Mouse (Mus musculus): ENCODE measurements around the gene Chd9. TPM values are rescaled to one million over a fixed set of nuclear protein-coding genes. Genes with fewer than 3 reads are reported as not detected.

The Chd9 gene
- polyA plus RNA-seq, 1 experiment from 2014 or later, result 81.9 TPM

- Histone ChIP-seq H3K36me3 (0 out of 2 replicates have a peak, but pooled peaks cover 9% of the 10 kb centered on the region), H3K27me3 (no peaks in the 10 kb centered on the region), H3K9me3 (no peaks in the 10 kb centered on the region), H3K4me3 (no peak overlapping the region), H3K4me1 (no peaks in the 10 kb centered on the region), H3K9ac (no peak overlapping the region), H3K27ac (no peak overlapping the region), H3K4me2 (no peak overlapping the region)
- 40% methylated on average over 11 of the region's 11 CpGs for WGBS
- no peak for ATAC-seq (ENCODE audit: borderline replicate concordance, extremely low read depth, low FRiP score, low TSS enrichment)
Measured at GRCm38 (mm10) chr8:90932934-90933333, 104.8 kb downstream of the Chd9 start.

GRCm38 (mm10) chr8:90934786-90935185 is 106.6 kb downstream of the Chd9 start:
- no peak overlapping the region for H3K9ac ChIP-seq
- H3K36me3 ChIP-seq, result 0 out of 2 replicates have a peak, but pooled peaks cover 9% of the 10 kb centered on the region
- no peaks in the 10 kb centered on the region for H3K4me1 ChIP-seq
- H3K4me2 ChIP-seq, result no peak overlapping the region
- no peak overlapping the region for H3K4me3 ChIP-seq
- WGBS, result 92% methylated on average over 1 of the region's 1 CpGs
- H3K27me3 ChIP-seq, result no peaks in the 10 kb centered on the region
- H3K9me3 ChIP-seq, result no peaks in the 10 kb centered on the region
- ATAC-seq (ENCODE audit: borderline replicate concordance, extremely low read depth, low FRiP score, low TSS enrichment), result no peak
- H3K27ac ChIP-seq, result no peak overlapping the region

GRCm38 (mm10) chr8:90936840-90937239 is 108.7 kb downstream of the Chd9 start:
- no peak overlapping the region for H3K4me2 ChIP-seq
- no peaks in the 10 kb centered on the region for H3K9me3 ChIP-seq
- no peak overlapping the region for H3K9ac ChIP-seq
- WGBS, result 37% methylated on average over 1 of the region's 1 CpGs
- no peak overlapping the region for H3K4me3 ChIP-seq
- H3K27me3 ChIP-seq, result no peaks in the 10 kb centered on the region
- no peak overlapping the region for H3K27ac ChIP-seq
- 0 out of 2 replicates have a peak, but pooled peaks cover 9% of the 10 kb centered on the region for H3K36me3 ChIP-seq
- ATAC-seq (ENCODE audit: borderline replicate concordance, extremely low read depth, low FRiP score, low TSS enrichment), result no peak
- H3K4me1 ChIP-seq, result no peaks in the 10 kb centered on the region

- Histone ChIP-seq H3K27ac (no peak overlapping the region), H3K9me3 (no peaks in the 10 kb centered on the region), H3K4me2 (no peak overlapping the region), H3K4me3 (no peak overlapping the region), H3K36me3 (0 out of 2 replicates have a peak, but pooled peaks cover 3% of the 10 kb centered on the region), H3K9ac (no peak overlapping the region), H3K27me3 (no peaks in the 10 kb centered on the region), H3K4me1 (no peaks in the 10 kb centered on the region)
- no peak for ATAC-seq (ENCODE audit: borderline replicate concordance, extremely low read depth, low FRiP score, low TSS enrichment)
- WGBS, result 69% methylated on average over 4 of the region's 4 CpGs
Measured at GRCm38 (mm10) chr8:90938352-90938930, 110.3 kb downstream of the Chd9 start.

GRCm38 (mm10) chr8:90939867-90940266 is 111.7 kb downstream of the Chd9 start:
- Histone ChIP-seq H3K27me3 (no peaks in the 10 kb centered on the region), H3K27ac (no peak overlapping the region), H3K4me1 (no peaks in the 10 kb centered on the region), H3K4me3 (no peak overlapping the region), H3K36me3 (no peaks in the 10 kb centered on the region), H3K9ac (no peak overlapping the region), H3K4me2 (no peak overlapping the region), H3K9me3 (no peaks in the 10 kb centered on the region)
- WGBS, result 76% methylated on average over 1 of the region's 1 CpGs
- ATAC-seq (ENCODE audit: borderline replicate concordance, extremely low read depth, low FRiP score, low TSS enrichment), result no peak

GRCm38 (mm10) chr8:90943770-90944169 is 115.6 kb downstream of the Chd9 start:
- WGBS, result 62% methylated on average over 4 of the region's 4 CpGs
- no peaks in the 10 kb centered on the region for H3K4me1 ChIP-seq
- no peak for ATAC-seq (ENCODE audit: borderline replicate concordance, extremely low read depth, low FRiP score, low TSS enrichment)

GRCm38 (mm10) chr8:90954802-90955760 is 126.9 kb downstream of the Chd9 start:
- no peaks in the 10 kb centered on the region for H3K36me3 ChIP-seq
- peak overlapping the region; percentile 52 for H3K4me3 ChIP-seq
- no peaks in the 10 kb centered on the region for H3K27me3 ChIP-seq
- WGBS, result 2% methylated on average over 21 of the region's 21 CpGs
- peak overlapping the region; percentile 95 for H3K27ac ChIP-seq
- peak overlapping the region; percentile 73 for H3K4me2 ChIP-seq
- peak; percentile 95 for ATAC-seq (ENCODE audit: borderline replicate concordance, extremely low read depth, low FRiP score, low TSS enrichment)
- H3K4me1 ChIP-seq, result peaks cover 6% of the 10 kb centered on the region
- H3K9ac ChIP-seq, result peak overlapping the region; percentile 60
- no peaks in the 10 kb centered on the region for H3K9me3 ChIP-seq

More at GRCm38 (mm10) chr8:90943770-90944169, 115.6 kb downstream of the Chd9 start:
- H3K4me2 ChIP-seq, result no peak overlapping the region
- H3K9me3 ChIP-seq, result no peaks in the 10 kb centered on the region
- no peak overlapping the region for H3K4me3 ChIP-seq
- H3K27me3 ChIP-seq, result no peaks in the 10 kb centered on the region
- H3K9ac ChIP-seq, result no peak overlapping the region
- H3K27ac ChIP-seq, result no peak overlapping the region
- no peaks in the 10 kb centered on the region for H3K36me3 ChIP-seq

GRCm38 (mm10) chr8:90955761-90956136 is 127.6 kb downstream of the Chd9 start:
- Histone ChIP-seq H3K9ac (peak overlapping the region; percentile 60), H3K27ac (peak overlapping the region; percentile 95), H3K9me3 (no peaks in the 10 kb centered on the region), H3K4me2 (peak overlapping the region; percentile 73), H3K36me3 (no peaks in the 10 kb centered on the region), H3K4me1 (peaks cover 6% of the 10 kb centered on the region), H3K27me3 (no peaks in the 10 kb centered on the region), H3K4me3 (peak overlapping the region; percentile 52)
- ATAC-seq (ENCODE audit: borderline replicate concordance, extremely low read depth, low FRiP score, low TSS enrichment), result no peak

- H3K4me3 ChIP-seq, result peak overlapping the region; percentile 31
- H3K36me3 ChIP-seq, result no peaks in the 10 kb centered on the region
- peak overlapping the region; percentile 23; the same call in 1 of the 2 replicates for H3K9ac ChIP-seq
- ATAC-seq (ENCODE audit: borderline replicate concordance, extremely low read depth, low FRiP score, low TSS enrichment), result no peak
- no peaks in the 10 kb centered on the region for H3K27me3 ChIP-seq
- peaks cover 6% of the 10 kb centered on the region for H3K4me1 ChIP-seq
- H3K27ac ChIP-seq, result 0 out of 2 replicates have a peak overlapping the region, but pooled peaks have one; percentile 33
- WGBS, result 51% methylated on average over 9 of the region's 9 CpGs
- no peaks in the 10 kb centered on the region for H3K9me3 ChIP-seq
- H3K4me2 ChIP-seq, result peak overlapping the region; percentile 54
Measured at GRCm38 (mm10) chr8:90956390-90956789, 128.2 kb downstream of the Chd9 start.

- Histone ChIP-seq H3K36me3 (no peaks in the 10 kb centered on the region), H3K27ac (no peak overlapping the region), H3K27me3 (no peaks in the 10 kb centered on the region), H3K9ac (no peak overlapping the region), H3K4me2 (peak overlapping the region; percentile 37), H3K9me3 (no peaks in the 10 kb centered on the region), H3K4me1 (peaks cover 9% of the 10 kb centered on the region), H3K4me3 (no peak overlapping the region)
- no peak for ATAC-seq (ENCODE audit: borderline replicate concordance, extremely low read depth, low FRiP score, low TSS enrichment)
Measured at GRCm38 (mm10) chr8:90957711-90958110, 129.6 kb downstream of the Chd9 start.

- Histone ChIP-seq H3K27me3 (no peaks in the 10 kb centered on the region), H3K4me2 (no peak overlapping the region), H3K27ac (no peak overlapping the region), H3K9me3 (no peaks in the 10 kb centered on the region), H3K4me3 (no peak overlapping the region), H3K4me1 (peaks cover 9% of the 10 kb centered on the region), H3K9ac (no peak overlapping the region), H3K36me3 (no peaks in the 10 kb centered on the region)
- ATAC-seq (ENCODE audit: borderline replicate concordance, extremely low read depth, low FRiP score, low TSS enrichment), result no peak
- 83% methylated on average over 4 of the region's 4 CpGs for WGBS
Measured at GRCm38 (mm10) chr8:90959721-90960120, 131.6 kb downstream of the Chd9 start.

GRCm38 (mm10) chr8:90961603-90962002 is 133.5 kb downstream of the Chd9 start:
- Histone ChIP-seq H3K36me3 (0 out of 2 replicates have a peak, but pooled peaks cover 3% of the 10 kb centered on the region), H3K27me3 (no peaks in the 10 kb centered on the region), H3K4me3 (no peak overlapping the region), H3K9ac (no peak overlapping the region), H3K4me1 (peaks cover 9% of the 10 kb centered on the region), H3K9me3 (no peaks in the 10 kb centered on the region), H3K4me2 (no peak overlapping the region), H3K27ac (no peak overlapping the region)
- no peak for ATAC-seq (ENCODE audit: borderline replicate concordance, extremely low read depth, low FRiP score, low TSS enrichment)
- 65% methylated on average over 4 of the region's 4 CpGs for WGBS

Data from lung, embryonic 15.5 days (tissue).